Mouse (Mus musculus): ENCODE results near the gene Fam198a. TPM values are rescaled to one million over a fixed set of nuclear protein-coding genes. Genes with fewer than 3 reads are reported as not detected.

The Fam198a gene
- polyA plus RNA-seq, 1 experiment from 2014 or later = 0.65 TPM

DNA sequence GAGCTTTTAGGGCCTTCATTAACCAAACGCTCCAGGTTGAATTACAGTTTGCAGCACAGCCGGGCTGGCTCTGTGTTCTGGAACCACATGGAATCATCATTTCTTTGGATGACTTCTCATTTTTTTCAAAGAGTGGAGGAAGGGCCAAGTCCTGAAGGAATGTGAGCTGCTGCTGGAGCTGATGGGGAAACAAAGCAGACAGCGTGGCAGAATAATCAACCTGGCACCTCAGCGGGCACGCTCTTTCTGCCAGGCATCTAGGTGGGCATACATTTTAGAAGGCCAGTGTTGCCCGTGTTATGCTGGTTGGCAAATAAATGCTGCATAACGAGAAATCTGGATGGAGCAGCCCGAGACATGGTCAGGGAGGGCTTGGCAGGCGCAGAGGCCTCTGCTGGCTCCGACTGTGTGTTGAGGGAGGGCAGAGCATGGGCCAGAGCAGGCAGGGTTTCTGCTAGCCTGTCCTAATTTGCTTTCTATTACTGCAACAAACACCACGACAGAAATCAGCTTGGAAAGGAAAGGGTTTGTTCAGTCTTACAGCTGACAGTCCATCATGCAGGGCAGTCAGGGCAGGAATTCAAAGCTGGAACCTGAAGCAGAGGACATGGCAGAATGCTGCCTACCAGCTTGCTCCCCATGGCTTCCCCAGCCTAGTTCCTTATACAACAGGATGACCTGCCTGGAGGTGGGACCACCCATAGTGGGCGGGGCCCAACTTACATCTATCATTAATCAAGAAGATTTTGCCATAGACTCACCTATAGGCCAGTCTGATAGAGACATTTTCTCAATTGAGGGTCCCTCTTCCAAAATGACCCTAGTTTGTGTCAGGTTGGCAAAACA lies 23.6 kb downstream of the Fam198a start:
- H3K36me3 ChIP-seq = no peaks in the 10 kb centered on the region
- H3K9me3 ChIP-seq (replicated peaks) = no peaks in the 10 kb centered on the region
- DNase-seq (ENCODE audit: low spot score) = no peak
- no peaks in the 10 kb centered on the region for H3K4me1 ChIP-seq
- H3K27ac ChIP-seq = no peak overlapping the region
- no peak overlapping the region for H3K4me3 ChIP-seq
- H3K27me3 ChIP-seq (ENCODE audit: low read depth, poor library complexity, severe bottlenecking) = no peaks in the 10 kb centered on the region
- WGBS = 85% methylated on average over 12 of the region's 12 CpGs

DNA sequence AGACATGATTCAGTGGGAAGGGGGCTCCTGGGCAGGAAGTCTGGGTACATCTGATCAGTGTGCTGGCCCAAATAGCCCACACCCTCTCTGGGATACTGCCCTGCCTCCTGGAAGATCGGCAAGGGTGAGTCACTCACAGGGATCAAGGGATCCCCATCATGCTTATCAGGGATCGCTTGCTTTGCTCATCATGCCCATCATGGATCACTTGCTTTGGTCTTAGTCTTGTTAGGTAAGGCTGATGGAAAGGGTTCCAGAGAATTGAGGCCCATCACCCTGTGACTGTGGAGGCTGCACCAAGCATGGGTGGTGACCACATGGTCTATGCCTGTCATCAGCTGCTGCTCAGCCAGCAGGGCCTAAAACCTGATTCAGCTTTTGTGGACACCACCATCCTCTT lies 24.5 kb downstream of the Fam198a start:
- no peaks in the 10 kb centered on the region for H3K27me3 ChIP-seq (ENCODE audit: low read depth, poor library complexity, severe bottlenecking)
- no peaks in the 10 kb centered on the region for H3K9me3 ChIP-seq (replicated peaks)
- WGBS = 70% methylated on average over 2 of the region's 2 CpGs
- no peak for DNase-seq (ENCODE audit: low spot score)
- H3K27ac ChIP-seq = no peak overlapping the region
- H3K4me3 ChIP-seq = no peak overlapping the region
- no peaks in the 10 kb centered on the region for H3K36me3 ChIP-seq
- no peaks in the 10 kb centered on the region for H3K4me1 ChIP-seq

DNA sequence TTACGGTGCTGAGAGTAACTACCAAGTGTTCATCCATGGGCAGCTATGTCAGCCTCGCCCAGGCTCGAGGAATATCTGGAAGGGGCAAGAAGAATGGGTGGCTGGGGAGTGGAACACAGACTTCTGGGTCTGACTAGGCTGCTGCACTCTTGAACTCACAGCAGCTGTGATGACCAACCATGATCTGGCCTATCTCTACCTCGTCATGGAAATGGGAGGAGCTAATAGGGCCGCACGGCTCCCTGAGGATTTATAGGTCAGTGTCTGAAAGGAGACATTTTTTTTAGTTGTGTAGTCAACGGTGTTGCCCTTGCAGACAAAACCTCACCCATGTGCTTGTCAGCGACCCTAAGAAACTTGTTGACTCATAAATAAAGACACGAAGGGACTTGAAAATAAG lies 30.3 kb downstream of the Fam198a start:
- peaks cover 23% of the 10 kb centered on the region; the same call in 1 of the 2 replicates for H3K4me1 ChIP-seq
- H3K9me3 ChIP-seq (replicated peaks) = no peaks in the 10 kb centered on the region
- no peaks in the 10 kb centered on the region for H3K27me3 ChIP-seq (ENCODE audit: low read depth, poor library complexity, severe bottlenecking)
- H3K36me3 ChIP-seq = peaks cover 13% of the 10 kb centered on the region; the same call in 1 of the 2 replicates
- no peak overlapping the region for H3K4me3 ChIP-seq
- DNase-seq (ENCODE audit: low spot score) = no peak
- WGBS = 84% methylated on average over 9 of the region's 9 CpGs
- no peak overlapping the region for H3K27ac ChIP-seq

DNA sequence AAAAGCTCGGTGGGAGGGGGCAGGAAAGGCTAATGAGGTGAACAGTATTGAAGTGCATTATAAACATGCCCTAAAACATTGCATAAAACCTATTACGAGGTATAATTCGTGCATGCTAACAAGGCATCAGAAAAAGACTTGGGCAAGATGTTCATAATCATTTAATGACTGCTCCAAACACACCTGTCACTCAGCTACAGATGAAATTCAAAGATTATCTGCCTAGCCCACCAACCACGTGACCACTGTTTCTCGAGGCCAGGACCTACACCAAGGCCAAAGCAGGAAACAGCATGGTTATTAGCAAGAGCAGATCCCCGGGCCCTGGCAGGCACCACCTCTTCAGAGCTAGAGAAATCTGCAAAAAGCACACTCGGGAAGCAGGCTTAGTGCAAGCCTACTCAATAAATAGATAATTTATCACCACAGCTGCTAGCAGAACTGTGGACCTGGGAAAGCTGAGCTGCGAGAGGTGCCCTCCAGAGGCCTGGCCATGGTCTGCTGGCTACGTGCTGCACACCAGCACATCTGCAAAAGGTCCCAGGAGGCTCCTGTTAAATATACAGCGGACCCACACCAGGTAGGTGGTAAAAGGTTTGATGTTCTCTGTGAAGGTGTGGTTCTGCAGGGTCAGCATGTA lies 30.8 kb downstream of the Fam198a start:
- H3K4me1 ChIP-seq = peaks cover 23% of the 10 kb centered on the region; the same call in 1 of the 2 replicates
- no peaks in the 10 kb centered on the region for H3K9me3 ChIP-seq (replicated peaks)
- no peak overlapping the region for H3K4me3 ChIP-seq
- H3K27ac ChIP-seq = no peak overlapping the region
- no peak for DNase-seq (ENCODE audit: low spot score)
- 79% methylated on average over 10 of the region's 10 CpGs for WGBS
- peaks cover 13% of the 10 kb centered on the region; the same call in 1 of the 2 replicates for H3K36me3 ChIP-seq
- H3K27me3 ChIP-seq (ENCODE audit: low read depth, poor library complexity, severe bottlenecking) = no peaks in the 10 kb centered on the region

DNA sequence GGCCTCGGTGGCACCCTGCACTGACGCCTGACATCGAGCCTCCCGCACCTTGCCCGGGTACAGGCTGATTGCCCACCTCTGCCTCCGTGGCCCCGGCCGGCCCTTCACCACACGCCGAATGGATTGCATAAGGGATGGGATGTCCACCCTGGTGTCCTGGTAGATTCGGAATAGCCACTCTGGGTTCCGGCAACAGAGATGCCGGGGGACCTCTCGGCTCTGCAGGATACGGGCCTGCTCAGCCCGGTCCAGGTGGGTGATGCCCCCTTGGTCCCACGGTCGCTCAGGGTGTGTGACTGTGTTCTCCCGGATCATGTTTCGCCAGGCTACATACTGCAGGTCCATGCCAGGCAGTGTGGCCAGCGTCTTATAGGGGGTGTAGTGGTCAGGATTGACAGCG lies 31.4 kb downstream of the Fam198a start:
- Histone ChIP-seq H3K27ac (no peak overlapping the region), H3K36me3 (peaks cover 13% of the 10 kb centered on the region; the same call in 1 of the 2 replicates), H3K27me3 (ENCODE audit: low read depth, poor library complexity, severe bottlenecking) (no peaks in the 10 kb centered on the region), H3K9me3 (replicated peaks) (no peaks in the 10 kb centered on the region), H3K4me1 (peaks cover 23% of the 10 kb centered on the region; the same call in 1 of the 2 replicates), H3K4me3 (no peak overlapping the region)
- no peak for DNase-seq (ENCODE audit: low spot score)
- WGBS = 96% methylated on average over 22 of the region's 22 CpGs

DNA sequence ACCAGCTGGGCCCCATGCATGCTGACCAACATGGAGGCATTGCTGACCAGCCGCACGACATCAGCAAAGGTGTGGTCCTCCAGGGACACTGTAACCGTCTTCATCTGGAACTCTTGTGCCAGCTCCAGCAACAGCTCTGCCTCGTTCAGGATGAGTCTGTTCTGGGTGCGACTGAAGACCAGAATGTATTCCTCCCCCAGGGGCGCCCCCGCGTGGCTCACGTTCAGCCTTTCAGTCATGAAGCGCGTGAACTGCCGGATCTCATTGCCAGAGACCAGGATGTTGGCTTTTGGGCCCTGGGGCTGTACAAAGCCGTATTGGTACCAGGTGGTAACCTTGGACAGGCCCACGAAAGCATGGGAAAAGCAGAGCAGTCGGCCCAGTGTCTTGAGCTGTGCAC lies 31.9 kb downstream of the Fam198a start:
- no peak for DNase-seq (ENCODE audit: low spot score)
- H3K4me1 ChIP-seq = peaks cover 23% of the 10 kb centered on the region; the same call in 1 of the 2 replicates
- no peaks in the 10 kb centered on the region for H3K9me3 ChIP-seq (replicated peaks)
- WGBS = 88% methylated on average over 15 of the region's 15 CpGs
- peaks cover 13% of the 10 kb centered on the region; the same call in 1 of the 2 replicates for H3K36me3 ChIP-seq
- no peak overlapping the region for H3K27ac ChIP-seq
- H3K27me3 ChIP-seq (ENCODE audit: low read depth, poor library complexity, severe bottlenecking) = no peaks in the 10 kb centered on the region
- H3K4me3 ChIP-seq = no peak overlapping the region

DNA sequence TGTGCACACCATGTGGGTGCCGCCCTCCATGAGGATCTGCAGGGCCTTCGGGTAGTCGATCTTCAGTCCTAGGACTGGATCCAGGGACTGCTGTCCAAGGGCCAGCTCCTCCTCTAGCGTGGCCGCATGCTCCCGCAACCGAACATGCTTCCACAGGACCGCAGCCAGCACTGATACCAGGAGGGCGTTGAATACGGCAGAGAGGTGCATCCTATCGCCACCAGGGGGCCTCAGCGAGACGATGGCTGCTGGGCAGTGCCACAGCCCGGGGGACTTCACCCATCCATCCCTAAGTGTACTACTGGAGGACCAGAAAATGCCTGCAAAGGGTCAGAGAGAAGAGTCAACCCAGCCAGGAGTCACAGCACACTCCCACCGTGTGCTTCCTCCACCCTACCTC lies 32.7 kb downstream of the Fam198a start:
- Histone ChIP-seq H3K9me3 (replicated peaks) (no peaks in the 10 kb centered on the region), H3K4me3 (no peak overlapping the region), H3K27ac (no peak overlapping the region), H3K36me3 (peaks cover 13% of the 10 kb centered on the region; the same call in 1 of the 2 replicates), H3K4me1 (peaks cover 23% of the 10 kb centered on the region; the same call in 1 of the 2 replicates), H3K27me3 (ENCODE audit: low read depth, poor library complexity, severe bottlenecking) (no peaks in the 10 kb centered on the region)
- WGBS = 55% methylated on average over 15 of the region's 15 CpGs
- peak; percentile 78 for DNase-seq (ENCODE audit: low spot score)

DNA sequence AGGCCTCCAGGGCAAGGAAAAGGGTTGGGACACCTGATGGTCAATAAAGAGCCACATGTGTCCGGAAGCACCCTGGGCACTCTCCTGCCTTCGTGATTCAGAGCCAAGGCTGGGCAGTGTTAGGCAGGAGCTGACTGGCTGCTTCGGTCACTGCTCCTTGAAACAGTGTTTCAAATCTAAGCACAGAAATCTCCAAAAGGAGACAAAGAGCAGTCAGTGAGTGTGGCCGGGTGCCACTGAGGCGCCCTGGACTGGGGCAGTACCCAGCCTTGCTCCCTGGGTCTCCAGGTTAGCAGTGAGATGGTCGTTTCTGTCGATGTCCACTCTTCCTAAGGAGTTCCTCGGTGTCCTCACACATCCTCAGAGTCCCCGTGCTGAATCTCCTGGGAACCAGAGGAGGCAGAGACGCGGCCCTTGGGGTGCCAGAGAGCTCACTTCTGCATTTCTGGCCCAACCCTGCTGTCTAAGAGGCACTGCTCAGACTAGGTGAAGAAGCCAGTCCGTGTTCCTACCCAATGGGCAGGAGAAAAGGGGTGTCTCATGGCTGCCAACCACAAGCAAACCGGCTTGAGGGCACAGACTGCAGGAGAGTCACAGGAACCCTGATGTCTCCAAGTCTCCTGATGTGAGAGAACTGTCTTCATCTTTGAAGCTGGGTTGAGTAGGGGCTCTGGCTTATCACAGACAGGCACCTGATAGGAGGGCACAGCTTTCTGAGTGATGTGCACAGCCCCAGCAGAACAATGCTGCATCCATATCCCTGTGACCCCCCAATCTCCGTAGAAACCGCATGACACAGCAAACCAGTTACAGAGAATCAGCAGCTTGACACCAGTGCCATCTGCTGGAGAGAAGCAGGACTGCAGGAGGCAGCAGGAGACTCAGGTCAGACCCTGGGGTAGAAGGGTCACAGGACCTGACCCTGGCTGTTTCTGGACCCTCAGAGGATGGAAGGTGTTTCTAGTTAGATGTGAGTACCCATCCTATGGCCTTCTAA lies 34.0 kb downstream of the Fam198a start:
- Histone ChIP-seq H3K36me3 (peaks cover 13% of the 10 kb centered on the region; the same call in 1 of the 2 replicates), H3K9me3 (replicated peaks) (no peaks in the 10 kb centered on the region), H3K4me3 (no peak overlapping the region), H3K27me3 (ENCODE audit: low read depth, poor library complexity, severe bottlenecking) (no peaks in the 10 kb centered on the region), H3K4me1 (peaks cover 28% of the 10 kb centered on the region; the same call in 1 of the 2 replicates), H3K27ac (no peak overlapping the region)
- DNase-seq (ENCODE audit: low spot score) = peak; percentile 85
- WGBS = 73% methylated on average over 15 of the region's 15 CpGs

DNA sequence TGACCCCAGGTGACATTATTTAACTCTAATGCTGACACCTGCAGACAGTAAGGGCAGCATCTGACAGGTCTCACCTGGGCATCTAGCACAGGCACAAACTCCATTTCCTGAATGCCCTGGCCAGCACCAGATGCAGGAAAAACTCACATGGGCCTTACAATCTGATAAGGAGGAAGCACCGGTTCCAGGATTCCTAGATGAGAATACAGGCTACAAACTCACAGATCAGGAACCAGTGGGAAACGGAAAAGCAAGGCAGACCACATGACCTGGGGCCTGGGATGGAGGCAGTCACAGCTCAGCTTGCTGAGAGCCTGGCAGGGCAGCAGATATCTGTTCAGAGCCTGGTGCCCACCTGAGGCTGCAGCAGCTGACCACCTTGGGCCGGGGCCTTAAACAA lies 38.1 kb downstream of the Fam198a start:
- DNase-seq (ENCODE audit: low spot score) = no peak
- no peaks in the 10 kb centered on the region for H3K27me3 ChIP-seq (ENCODE audit: low read depth, poor library complexity, severe bottlenecking)
- 81% methylated on average over 3 of the region's 3 CpGs for WGBS
- peaks cover 15% of the 10 kb centered on the region; the same call in 1 of the 2 replicates for H3K4me1 ChIP-seq
- H3K4me3 ChIP-seq = no peak overlapping the region
- H3K9me3 ChIP-seq (replicated peaks) = no peaks in the 10 kb centered on the region
- H3K27ac ChIP-seq = no peak overlapping the region
- no peaks in the 10 kb centered on the region for H3K36me3 ChIP-seq

DNA sequence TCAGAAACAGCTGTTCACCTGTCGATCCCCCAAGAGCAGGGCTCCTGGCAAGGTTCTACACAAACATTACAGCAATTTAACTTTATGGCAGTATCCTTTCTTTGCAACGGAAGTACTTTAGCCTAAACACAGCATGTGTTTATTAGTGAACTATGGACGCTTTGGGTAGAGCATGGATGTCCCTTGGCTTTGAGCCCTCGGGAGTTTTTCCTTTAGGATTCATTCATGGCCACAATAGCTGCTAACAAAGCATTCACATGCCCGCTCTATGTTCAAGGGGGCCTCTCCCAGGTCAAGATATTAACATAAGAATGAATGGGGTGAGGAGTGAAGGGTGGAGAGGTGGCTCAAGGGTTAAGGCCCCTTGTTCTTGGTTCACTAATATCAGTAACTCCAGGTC lies 38.7 kb downstream of the Fam198a start:
- H3K36me3 ChIP-seq = no peaks in the 10 kb centered on the region
- H3K9me3 ChIP-seq (replicated peaks) = no peaks in the 10 kb centered on the region
- 67% methylated on average over 5 of the region's 5 CpGs for WGBS
- DNase-seq (ENCODE audit: low spot score) = no peak
- peaks cover 2% of the 10 kb centered on the region; the same call in 1 of the 2 replicates for H3K27me3 ChIP-seq (ENCODE audit: low read depth, poor library complexity, severe bottlenecking)
- H3K4me1 ChIP-seq = peaks cover 10% of the 10 kb centered on the region; the same call in 1 of the 2 replicates
- H3K27ac ChIP-seq = no peak overlapping the region
- no peak overlapping the region for H3K4me3 ChIP-seq

DNA sequence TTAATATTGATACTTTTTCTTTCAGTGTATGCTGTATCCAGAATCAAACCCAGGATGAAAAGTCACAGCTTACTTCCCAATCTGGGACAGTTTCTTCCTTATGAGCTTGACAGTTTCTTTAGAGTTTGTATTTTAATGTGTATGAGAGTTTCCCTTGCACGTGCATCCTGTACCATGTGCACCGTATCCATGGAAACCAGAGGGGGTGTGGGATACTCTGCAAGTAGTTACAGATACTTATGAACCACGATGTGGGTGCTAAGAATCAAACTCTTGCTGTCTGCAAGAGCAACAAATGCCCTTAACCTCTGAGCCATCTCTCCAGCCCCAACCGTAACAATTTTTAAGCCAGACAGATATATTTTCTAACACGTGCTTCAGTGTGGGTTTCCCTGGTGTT lies 40.3 kb downstream of the Fam198a start:
- H3K4me1 ChIP-seq = peaks cover 14% of the 10 kb centered on the region
- DNase-seq (ENCODE audit: low spot score) = no peak
- H3K36me3 ChIP-seq = no peaks in the 10 kb centered on the region
- H3K4me3 ChIP-seq = no peak overlapping the region
- WGBS = 84% methylated on average over 5 of the region's 5 CpGs
- H3K27ac ChIP-seq = no peak overlapping the region
- no peaks in the 10 kb centered on the region for H3K9me3 ChIP-seq (replicated peaks)
- H3K27me3 ChIP-seq (ENCODE audit: low read depth, poor library complexity, severe bottlenecking) = peaks cover 5% of the 10 kb centered on the region; the same call in 1 of the 2 replicates

DNA sequence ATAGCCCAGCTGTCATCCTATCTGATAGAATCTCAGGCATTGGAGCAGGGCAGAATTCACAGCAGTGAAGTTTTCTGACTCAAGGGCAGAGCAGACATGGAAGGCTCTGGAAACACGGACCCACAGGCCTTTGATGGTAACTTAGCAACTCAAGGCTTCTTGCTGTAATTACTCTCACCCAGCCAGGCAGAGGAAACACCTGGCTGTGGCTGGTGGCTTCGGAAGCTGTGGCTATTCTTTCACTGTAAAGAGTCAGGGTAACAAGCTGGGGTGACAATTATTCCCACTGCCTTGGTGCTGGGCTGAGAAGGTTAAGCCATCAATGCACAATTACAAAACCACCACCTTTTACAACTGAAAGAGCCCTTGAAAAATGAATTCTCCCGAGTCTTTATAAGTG lies 42.3 kb downstream of the Fam198a start:
- 80% methylated on average over 3 of the region's 3 CpGs for WGBS
- H3K4me3 ChIP-seq = no peak overlapping the region
- no peaks in the 10 kb centered on the region for H3K36me3 ChIP-seq
- peaks cover 5% of the 10 kb centered on the region; the same call in 1 of the 2 replicates for H3K27me3 ChIP-seq (ENCODE audit: low read depth, poor library complexity, severe bottlenecking)
- H3K9me3 ChIP-seq (replicated peaks) = no peaks in the 10 kb centered on the region
- no peak overlapping the region for H3K27ac ChIP-seq
- DNase-seq (ENCODE audit: low spot score) = no peak
- H3K4me1 ChIP-seq = peaks cover 14% of the 10 kb centered on the region
